ENCODE assay signal across 8 mouse cellular contexts in the genomic region with DNA sequence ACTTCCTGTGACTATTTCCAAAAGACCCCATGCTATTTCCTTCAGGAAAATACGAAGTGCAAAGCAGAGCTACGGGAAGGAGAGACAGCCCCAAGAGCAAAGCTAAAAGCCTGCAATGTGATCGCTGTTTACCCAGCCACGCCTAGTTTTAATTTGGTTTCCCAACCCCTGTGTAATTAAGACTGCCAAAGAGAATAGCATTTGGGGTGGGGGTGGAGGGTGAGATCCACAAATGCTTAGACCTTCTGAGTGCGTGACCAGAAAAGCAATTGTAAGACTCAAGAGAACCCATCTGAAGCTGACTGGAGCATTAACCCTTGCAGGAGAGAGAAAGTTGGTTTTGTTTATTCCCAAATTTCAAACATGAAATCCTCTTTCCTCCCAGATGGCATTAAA.
DNase-seq lines count a peak whose midpoint lies in the region; ATAC-seq and TF ChIP-seq lines count a peak whose summit lies in the region.

No protein-coding gene starts in this region.

- no peaks in the 10 kb centered on the region for H3K27me3 ChIP-seq in heart, postnatal 0 days (ENCODE audit: control insufficient read depth, insufficient read depth, low read length)
- no peaks in the 10 kb centered on the region for H3K27me3 ChIP-seq in hindbrain, postnatal 0 days (ENCODE audit: insufficient read depth, low read length)
- H3K27me3 ChIP-seq in midbrain, postnatal 0 days (ENCODE audit: insufficient read depth, low read length) = no peaks in the 10 kb centered on the region

- no peak overlapping the region for H3K9ac ChIP-seq in heart, postnatal 0 days (replicated peaks; ENCODE audit: low read depth, low read length)
- peak overlapping the region; percentile 36; the same call in 1 of the 2 replicates for H3K9ac ChIP-seq in hindbrain, postnatal 0 days (replicated peaks; ENCODE audit: low read length)
- H3K9ac ChIP-seq in midbrain, postnatal 0 days (replicated peaks; ENCODE audit: low read length, poor library complexity, severe bottlenecking) = no peak overlapping the region; the same call in 1 of the 2 replicates

- no peaks in the 10 kb centered on the region for H3K9me3 ChIP-seq in heart, postnatal 0 days (replicated peaks; ENCODE audit: control insufficient read depth, low read length)
- no peaks in the 10 kb centered on the region for H3K9me3 ChIP-seq in hindbrain, postnatal 0 days (ENCODE audit: low read length)
- no peaks in the 10 kb centered on the region for H3K9me3 ChIP-seq in midbrain, postnatal 0 days (ENCODE audit: low read length)

- intact Hi-C loops in heart, postnatal 14 days (cut with DNase I) = no loop called here

- no peak for TF ChIP-seq POLR2A in cortical plate, adult 2 months (IDR thresholded peaks at IDR 0.05; ENCODE audit: extremely low read depth, insufficient read depth, low read length)

- TF ChIP-seq CTCF in heart, postnatal 0 days (IDR thresholded peaks at IDR 0.05; ENCODE audit: low read depth) = no peak
- no peak for TF ChIP-seq CTCF in cortical plate, adult 2 months (IDR thresholded peaks at IDR 0.05; ENCODE audit: extremely low read depth, insufficient read depth, low read length)
- TF ChIP-seq CTCF in hindbrain, postnatal 0 days (IDR thresholded peaks at IDR 0.05; ENCODE audit: low read depth) = no peak
- TF ChIP-seq CTCF in midbrain, postnatal 0 days (IDR thresholded peaks at IDR 0.05) = no peak

- ATAC-seq in heart, postnatal 0 days (ENCODE audit: insufficient read depth, low read depth) = no peak
- peak; percentile 63 for ATAC-seq in hindbrain, postnatal 0 days
- 0 out of 2 replicates have a peak, but pooled peaks have one; percentile 50 for ATAC-seq in midbrain, postnatal 0 days (ENCODE audit: low FRiP score)
- ATAC-seq in cerebellum, adult (ENCODE audit: insufficient number of reproducible peaks, low FRiP score, low TSS enrichment) = no peak

- TF ChIP-seq EP300 in heart, postnatal 0 days (IDR thresholded peaks at IDR 0.05; ENCODE audit: low read depth) = no peak

- peak overlapping the region; percentile 43 for H3K4me2 ChIP-seq in heart, postnatal 0 days (ENCODE audit: low read depth, low read length)
- H3K4me2 ChIP-seq in hindbrain, postnatal 0 days (ENCODE audit: low read depth, low read length) = peak overlapping the region; percentile 56
- peak overlapping the region; percentile 43 for H3K4me2 ChIP-seq in midbrain, postnatal 0 days (ENCODE audit: low read depth, low read length, poor library complexity, severe bottlenecking)

- 0 out of 2 replicates have a peak overlapping the region, but pooled peaks have one; percentile 17 for H3K27ac ChIP-seq in heart, postnatal 0 days (ENCODE audit: low read depth)
- 0 out of 2 replicates have a peak overlapping the region, but pooled peaks have one; percentile 40 for H3K27ac ChIP-seq in cortical plate, adult 2 months (ENCODE audit: insufficient read depth, low read length)
- H3K27ac ChIP-seq in hindbrain, postnatal 0 days = peak overlapping the region; percentile 67
- no peak overlapping the region for H3K27ac ChIP-seq in midbrain, postnatal 0 days (ENCODE audit: low read depth, low read length)

- no peak for DNase-seq in heart, postnatal 0 days (ENCODE audit: low spot score)
- no peak for DNase-seq in heart, postnatal 14 days
- DNase-seq in hindbrain, postnatal 0 days (ENCODE audit: low spot score) = peak; percentile 66
- peak; percentile 62 for DNase-seq in midbrain, postnatal 0 days (ENCODE audit: low spot score)
- no peak for DNase-seq in spleen, postnatal 36 days (ENCODE audit: low spot score in 2 of 2)
- DNase-seq in retina, embryonic 14.5 days (ENCODE audit: low spot score) = no peak

- H3K36me3 ChIP-seq in heart, postnatal 0 days (replicated peaks; ENCODE audit: control insufficient read depth, insufficient read depth, low read length) = peaks cover 13% of the 10 kb centered on the region; the same call in 1 of the 2 replicates
- no peaks in the 10 kb centered on the region for H3K36me3 ChIP-seq in hindbrain, postnatal 0 days (ENCODE audit: insufficient read depth, low read length)
- no peaks in the 10 kb centered on the region for H3K36me3 ChIP-seq in midbrain, postnatal 0 days (ENCODE audit: insufficient read depth, low read length)

- H3K4me1 ChIP-seq in heart, postnatal 0 days (ENCODE audit: control insufficient read depth, insufficient read depth) = peaks cover 10% of the 10 kb centered on the region; the same call in 1 of the 2 replicates
- peaks cover 34% of the 10 kb centered on the region for H3K4me1 ChIP-seq in cortical plate, adult 2 months (ENCODE audit: control insufficient read depth, insufficient read depth, low read length)
- peaks cover 22% of the 10 kb centered on the region for H3K4me1 ChIP-seq in hindbrain, postnatal 0 days (ENCODE audit: insufficient read depth, low read length)
- H3K4me1 ChIP-seq in midbrain, postnatal 0 days (ENCODE audit: insufficient read depth, low read length) = peaks cover 5% of the 10 kb centered on the region; the same call in 1 of the 2 replicates

- H3K4me3 ChIP-seq in heart, postnatal 0 days (ENCODE audit: low read depth, low read length) = no peak overlapping the region
- no peak overlapping the region for H3K4me3 ChIP-seq in cortical plate, adult 2 months (ENCODE audit: insufficient read depth, low read length)
- peak overlapping the region; percentile 20; the same call in 1 of the 2 replicates for H3K4me3 ChIP-seq in hindbrain, postnatal 0 days (ENCODE audit: low read length)
- peak overlapping the region; percentile 12; the same call in 1 of the 2 replicates for H3K4me3 ChIP-seq in midbrain, postnatal 0 days (ENCODE audit: low read depth, low read length)

- 66% methylated on average over 5 of the region's 5 CpGs for WGBS in heart, postnatal 0 days
- WGBS in hindbrain, postnatal 0 days = 16% methylated on average over 5 of the region's 5 CpGs
- WGBS in midbrain, postnatal 0 days = 37% methylated on average over 5 of the region's 5 CpGs

Comparison
In these comparisons a context has a peak if more than half of its experiments do, and no peak if none do; other contexts are left out.
1. ATAC-seq: peak in hindbrain, postnatal 0 days (single experiment) and midbrain, postnatal 0 days (single experiment); none in heart, postnatal 0 days (single experiment) and cerebellum, adult (single experiment).
2. DNase-seq: peak in hindbrain, postnatal 0 days (single experiment) and midbrain, postnatal 0 days (single experiment); none in heart, postnatal 0 days (single experiment), heart, postnatal 14 days (0 of 2), spleen, postnatal 36 days (0 of 2) and retina, embryonic 14.5 days (single experiment).
3. H3K4me3 ChIP-seq: peak in hindbrain, postnatal 0 days (single experiment) and midbrain, postnatal 0 days (single experiment); none in heart, postnatal 0 days (single experiment) and cortical plate, adult 2 months (single experiment).
4. Peak in every context shown above with its lines, with median percentiles within 50 percentile points of each other: H3K4me2 ChIP-seq.